Mouse (Mus musculus) bone marrow, adult 2 months (tissue): ENCODE measurements around the gene Agbl2. TPM values are rescaled to one million over a fixed set of nuclear protein-coding genes. Genes with fewer than 3 reads are reported as not detected.

Experiments used
- H3K27ac ChIP-seq: fragments of 200-500 bp; 2 replicates; pipeline ENCODE4 v1.5.1; 2012; ENCODE audit warnings: low read depth, mild to moderate bottlenecking, control low read depth, inconsistent platforms, low read length; ENCODE audit not compliant: control insufficient read depth, poor library complexity, insufficient read depth
- H3K4me1 ChIP-seq: fragments of 200-500 bp; 2 replicates; pipeline ENCODE4 v1.6.1; 2011; ENCODE audit warnings: low read length; ENCODE audit not compliant: control insufficient read depth, insufficient read depth
- H3K4me3 ChIP-seq: fragments of 200-500 bp; replicated peaks from 2 replicates; pipeline ENCODE3; 2011; ENCODE audit warnings: mild to moderate bottlenecking, low read depth, low read length, control low read depth; ENCODE audit not compliant: control insufficient read depth
- CTCF ChIP-seq: fragments of 200-500 bp; IDR thresholded peaks from 2 replicates; pipeline ENCODE4 v1.5.1; 2011; ENCODE audit warnings: low read length, control low read depth; ENCODE audit not compliant: control insufficient read depth, insufficient read depth
- POLR2A ChIP-seq: fragments of 200-500 bp; IDR thresholded peaks from 2 replicates; pipeline ENCODE4 v1.6.1; 2011; ENCODE audit warnings: low read depth, mild to moderate bottlenecking, control low read depth, low read length, borderline replicate concordance; ENCODE audit not compliant: control insufficient read depth
- WGBS: fragments of 180-500 bp; shearing (Covaris S2); methylation state at CpG from one replicate; pipeline ENCODE4 v1.1.7; 2018; 5-methylcytosine and 5-hydroxymethylcytosine counted together
- polyA plus RNA-seq: library from polyadenylated mRNA; stranded (reverse); fragments of >200 nt; gene quantifications from 2 replicates; pipeline ENCODE4 v1.2.4, GENCODE M21; 2011; ENCODE audit warnings: low replicate concordance; ENCODE audit not compliant: missing spikeins, insufficient read depth, insufficient read length

Gene Agbl2
- polyA plus RNA-seq, 1 experiment, result not detected

DNA sequence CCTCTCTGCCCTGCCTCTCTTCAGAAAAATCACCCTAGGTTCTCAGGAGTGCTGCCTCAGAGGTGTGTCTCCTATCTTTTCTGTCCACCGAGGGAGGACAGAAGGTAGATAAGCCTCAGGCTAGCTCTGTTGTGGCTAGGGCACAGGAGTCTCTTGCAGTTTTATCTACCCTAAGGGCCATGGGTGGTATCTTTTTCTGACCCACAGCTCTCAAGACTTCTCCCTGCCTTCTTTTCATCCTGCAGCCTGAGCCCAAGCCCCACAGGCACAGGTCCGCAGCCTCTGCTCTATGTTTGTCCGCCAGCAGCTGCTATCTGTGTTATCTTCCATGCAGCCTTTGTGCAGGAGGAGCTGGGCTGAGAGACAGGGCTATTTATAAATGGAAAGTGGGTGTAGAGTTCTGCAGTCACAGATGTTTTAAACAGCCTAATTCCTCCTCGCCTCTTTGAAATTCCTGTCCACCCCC lies 87.6 kb downstream of the Agbl2 start:
- Histone ChIP-seq H3K4me1 (no peaks in the 10 kb centered on the region; the same call in 1 of the 2 replicates), H3K4me3 (no peak overlapping the region), H3K27ac (peak overlapping the region; percentile 56)
- 43% methylated on average over 4 of the region's 4 CpGs for WGBS
- no peak for TF ChIP-seq CTCF
- TF ChIP-seq POLR2A, result no peak

- WGBS, result 60% methylated on average over 8 of the region's 8 CpGs
- no peak overlapping the region for H3K27ac ChIP-seq
These were observed 88.8 kb downstream of the Agbl2 start for GRCm38 (mm10) chr2:90871180-90871961.

GRCm38 (mm10) chr2:90874025-90874424 lies 91.5 kb downstream of the Agbl2 start:
- Histone ChIP-seq H3K27ac (no peak overlapping the region), H3K4me3 (no peak overlapping the region), H3K4me1 (no peaks in the 10 kb centered on the region; the same call in 1 of the 2 replicates)
- 82% methylated on average over 1 of the region's 1 CpGs for WGBS
- TF ChIP-seq CTCF (no peak), POLR2A (no peak)

More at GRCm38 (mm10) chr2:90871180-90871961, 88.8 kb downstream of the Agbl2 start:
- TF ChIP-seq POLR2A (no peak), CTCF (no peak)
- no peaks in the 10 kb centered on the region; the same call in 1 of the 2 replicates for H3K4me1 ChIP-seq
- H3K4me3 ChIP-seq, result no peak overlapping the region

GRCm38 (mm10) chr2:90875239-90875638 lies 92.7 kb downstream of the Agbl2 start:
- Histone ChIP-seq H3K27ac (no peak overlapping the region), H3K4me1 (no peaks in the 10 kb centered on the region; the same call in 1 of the 2 replicates), H3K4me3 (no peak overlapping the region)
- WGBS, result 27% methylated on average over 2 of the region's 2 CpGs
- TF ChIP-seq POLR2A, result no peak
- no peak for TF ChIP-seq CTCF

DNA sequence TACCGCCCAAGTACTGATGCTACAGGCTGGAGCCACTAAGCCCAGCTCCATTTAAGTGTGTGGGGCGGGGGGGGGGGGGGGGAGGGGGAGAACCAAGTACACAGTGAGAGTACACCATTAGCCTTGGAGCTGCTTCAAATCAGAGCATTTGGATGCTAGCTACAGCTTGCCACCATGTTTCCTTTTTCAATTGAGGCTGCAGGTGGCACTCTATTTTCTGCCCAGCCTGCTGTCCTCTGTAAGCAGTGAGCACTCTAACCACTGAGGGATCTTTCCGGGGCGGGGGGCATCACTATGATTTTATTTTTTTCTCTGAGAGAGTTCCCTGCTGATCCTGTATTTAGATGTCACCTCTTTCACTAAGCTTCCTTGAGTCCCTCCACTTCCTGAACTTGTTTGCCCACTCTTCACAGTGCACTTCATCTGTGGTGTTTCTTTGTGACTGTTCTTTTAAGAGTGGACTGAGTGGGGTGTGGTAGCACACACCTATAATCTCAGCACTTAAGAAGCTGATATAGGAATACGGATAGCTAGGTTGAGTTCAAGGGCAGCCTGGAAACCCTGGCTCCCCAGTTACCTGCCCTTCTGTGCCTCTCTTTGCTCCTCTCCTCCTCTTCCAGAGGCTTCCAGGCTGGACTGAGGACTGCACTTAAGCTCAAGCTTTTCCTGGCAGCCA lies 95.2 kb downstream of the Agbl2 start:
- H3K27ac ChIP-seq, result no peak overlapping the region
- 65% methylated on average over 5 of the region's 5 CpGs for WGBS
- TF ChIP-seq CTCF, result no peak
- no peak for TF ChIP-seq POLR2A
- H3K4me1 ChIP-seq, result no peaks in the 10 kb centered on the region; the same call in 1 of the 2 replicates
- H3K4me3 ChIP-seq, result no peak overlapping the region

- TF ChIP-seq CTCF (no peak), POLR2A (no peak)
- Histone ChIP-seq H3K4me1 (no peaks in the 10 kb centered on the region; the same call in 1 of the 2 replicates), H3K4me3 (no peak overlapping the region), H3K27ac (no peak overlapping the region)
These were observed 96.9 kb downstream of the Agbl2 start for GRCm38 (mm10) chr2:90879419-90879818.

GRCm38 (mm10) chr2:90880144-90880785 lies 97.7 kb downstream of the Agbl2 start:
- TF ChIP-seq POLR2A (no peak), CTCF (no peak)
- WGBS, result 62% methylated on average over 6 of the region's 6 CpGs
- no peak overlapping the region for H3K4me3 ChIP-seq
- H3K4me1 ChIP-seq, result no peaks in the 10 kb centered on the region; the same call in 1 of the 2 replicates
- no peak overlapping the region for H3K27ac ChIP-seq

GRCm38 (mm10) chr2:90881824-90882223 lies 99.3 kb downstream of the Agbl2 start:
- no peaks in the 10 kb centered on the region; the same call in 1 of the 2 replicates for H3K4me1 ChIP-seq
- WGBS, result 79% methylated on average over 2 of the region's 2 CpGs
- no peak overlapping the region for H3K27ac ChIP-seq
- no peak overlapping the region for H3K4me3 ChIP-seq
- TF ChIP-seq POLR2A, result no peak

Other genes with a start within 250 kb of the Agbl2 start
- gene Ptprj, start 202.1 kb upstream of the Agbl2 start, polyA plus RNA-seq, result 16.0 and 25.1 TPM in 2 replicates
- 12.9 and 16.0 TPM in 2 replicates for gene Nup160, start 105.5 kb upstream of the Agbl2 start, polyA plus RNA-seq
- gene Fnbp4, start 37.4 kb upstream of the Agbl2 start, polyA plus RNA-seq, result 55.2 and 86.8 TPM in 2 replicates
- gene Mtch2, start 64.4 kb downstream of the Agbl2 start, polyA plus RNA-seq, result 37.8 and 113 TPM in 2 replicates
- not detected in 2 replicates for gene C1qtnf4, start 103.1 kb downstream of the Agbl2 start, polyA plus RNA-seq
- 3.9 and 8.2 TPM in 2 replicates for gene Kbtbd4, start 122.0 kb downstream of the Agbl2 start, polyA plus RNA-seq
- gene Ndufs3, start 122.1 kb downstream of the Agbl2 start, polyA plus RNA-seq, result 50.8 and 57.6 TPM in 2 replicates
- gene Celf1, start 157.7 kb downstream of the Agbl2 start, polyA plus RNA-seq, result 34.8 and 39.9 TPM in 2 replicates